Mouse (Mus musculus) megakaryocyte-erythroid progenitor cell, adult 5-6 weeks (primary cell): ENCODE data around the gene Rhpn2. TPM values are rescaled to one million over a fixed set of nuclear protein-coding genes. Genes with fewer than 3 reads are reported as not detected.

ENCODE experiments used
- ATAC-seq: replicated peaks from 2 replicates; pipeline ENCODE4 v1.8.0; 2016; ENCODE audit warnings: mild to moderate bottlenecking, inconsistent platforms; ENCODE audit not compliant: severe bottlenecking, poor library complexity, low FRiP score, low TSS enrichment
- total RNA-seq, 2 experiments: library from RNA; stranded (forward) in 1 of 2; stranded (reverse) in 1 of 2; fragments of 200-1000, 215-1000 nt in 1 of 2; fragments of >200 nt in 1 of 2; fragmentation: Nextera tagmentation in 1 of 2; gene quantifications; 2 replicates each; pipeline ENCODE4 v1.2.3; 2014 to 2017

Gene Rhpn2
- total RNA-seq, 2 experiments from 2014 or later: not detected

GRCm38 (mm10) chr7:35344785-35345330, 10.9 kb downstream of the Rhpn2 start:
- no peak for ATAC-seq

GRCm38 (mm10) chr7:35347918-35348700, 14.1 kb downstream of the Rhpn2 start:
- no peak for ATAC-seq

- ATAC-seq: no peak
Measured at GRCm38 (mm10) chr7:35349022-35349421, 15.1 kb downstream of the Rhpn2 start.

- no peak for ATAC-seq
Measured at GRCm38 (mm10) chr7:35349886-35350684, 16.1 kb downstream of the Rhpn2 start.

- no peak for ATAC-seq
Measured at GRCm38 (mm10) chr7:35351155-35351554, 17.2 kb downstream of the Rhpn2 start.

- ATAC-seq: no peak
Measured at GRCm38 (mm10) chr7:35353306-35353705, 19.3 kb downstream of the Rhpn2 start.

- ATAC-seq: no peak
Measured at GRCm38 (mm10) chr7:35355303-35355872, 21.4 kb downstream of the Rhpn2 start.

- no peak for ATAC-seq
Measured at GRCm38 (mm10) chr7:35357621-35358020, 23.7 kb downstream of the Rhpn2 start.

- ATAC-seq: no peak
Measured at GRCm38 (mm10) chr7:35362253-35362652, 28.3 kb downstream of the Rhpn2 start.

- ATAC-seq: no peak
Measured at GRCm38 (mm10) chr7:35362868-35363267, 28.9 kb downstream of the Rhpn2 start.

- no peak for ATAC-seq
Measured at GRCm38 (mm10) chr7:35365161-35365910, 31.4 kb downstream of the Rhpn2 start.

GRCm38 (mm10) chr7:35371096-35371495, 37.1 kb downstream of the Rhpn2 start:
- no peak for ATAC-seq

GRCm38 (mm10) chr7:35372483-35373017, 38.6 kb downstream of the Rhpn2 start:
- ATAC-seq: no peak

- ATAC-seq: peak; percentile 78
Measured at GRCm38 (mm10) chr7:35373146-35373989, 39.4 kb downstream of the Rhpn2 start.

GRCm38 (mm10) chr7:35374265-35374664, 40.3 kb downstream of the Rhpn2 start:
- ATAC-seq: no peak

- ATAC-seq: no peak
Measured at GRCm38 (mm10) chr7:35376623-35377022, 42.7 kb downstream of the Rhpn2 start.

- ATAC-seq: peak; percentile 53; the same call in 1 of the 2 replicates
Measured at GRCm38 (mm10) chr7:35379492-35380119, 45.6 kb downstream of the Rhpn2 start.

GRCm38 (mm10) chr7:35380351-35380750, 46.4 kb downstream of the Rhpn2 start:
- ATAC-seq: no peak
